Mouse (Mus musculus) liver, embryonic 16.5 days (tissue): ENCODE results near the gene Wdr78. TPM values are rescaled to one million over a fixed set of nuclear protein-coding genes. Genes with fewer than 3 reads are reported as not detected.

ENCODE experiments used
- ATAC-seq: fragments of 200-750 bp; cut with Nextera tagmentation; 2 replicates; pipeline ENCODE4 v1.8.0; 2017; ENCODE audit warnings: low read depth, mild to moderate bottlenecking, moderate number of reproducible peaks, moderate library complexity
- H3K27ac ChIP-seq: fragments of 300-500 bp; sonication (generic); 2 replicates; pipeline ENCODE4 v1.5.1; 2014; ENCODE audit warnings: mild to moderate bottlenecking, low read length
- H3K27me3 ChIP-seq: fragments of 300-500 bp; sonication (generic); 2 replicates; pipeline ENCODE4 v1.6.1; 2014; ENCODE audit warnings: low read depth, low read length, mixed read lengths; ENCODE audit not compliant: control insufficient read depth, insufficient read depth
- H3K36me3 ChIP-seq: fragments of 300-500 bp; sonication (generic); 2 replicates; pipeline ENCODE4 v1.6.1; 2014; ENCODE audit warnings: mild to moderate bottlenecking; ENCODE audit not compliant: control insufficient read depth, insufficient read depth
- H3K4me1 ChIP-seq: fragments of 300-500 bp; sonication (generic); 2 replicates; pipeline ENCODE4 v1.6.1; 2014; ENCODE audit warnings: low read depth, low read length, mixed read lengths; ENCODE audit not compliant: control insufficient read depth
- H3K4me2 ChIP-seq: fragments of 300-500 bp; sonication (generic); 2 replicates; pipeline ENCODE4 v1.6.1; 2014; ENCODE audit warnings: low read depth, low read length, mixed read lengths
- H3K4me3 ChIP-seq: fragments of 300-500 bp; sonication (generic); 2 replicates; pipeline ENCODE4 v1.5.1; 2014; ENCODE audit warnings: low read depth, mild to moderate bottlenecking, low read length
- H3K9ac ChIP-seq: fragments of 300-500 bp; sonication (generic); 2 replicates; pipeline ENCODE4 v1.6.1; 2014; ENCODE audit warnings: low read depth, low read length
- H3K9me3 ChIP-seq: fragments of 300-500 bp; sonication (generic); replicated peaks from 2 replicates; pipeline ENCODE4 v1.6.1; 2016; ENCODE audit warnings: low read length; ENCODE audit not compliant: control insufficient read depth
- WGBS: fragments of 180-500 bp; shearing (Covaris S2); extraction: QIAGEN DNeasy Blood & Tissue Kit; methylation state at CpG from one replicate; pipeline ENCODE4 v1.1.7; 2014; ENCODE audit not compliant: insufficient replicate concordance; 5-methylcytosine and 5-hydroxymethylcytosine counted together
- polyA plus RNA-seq: library from polyadenylated mRNA; unstranded; fragments of >200 nt; fragmentation: Nextera tagmentation; extraction: Ambion mirVana; gene quantifications from 2 replicates; pipeline ENCODE4 v1.2.1, GENCODE M21; 2015

The Wdr78 gene
- polyA plus RNA-seq, 1 experiment from 2014 or later, result 0.31 TPM

DNA sequence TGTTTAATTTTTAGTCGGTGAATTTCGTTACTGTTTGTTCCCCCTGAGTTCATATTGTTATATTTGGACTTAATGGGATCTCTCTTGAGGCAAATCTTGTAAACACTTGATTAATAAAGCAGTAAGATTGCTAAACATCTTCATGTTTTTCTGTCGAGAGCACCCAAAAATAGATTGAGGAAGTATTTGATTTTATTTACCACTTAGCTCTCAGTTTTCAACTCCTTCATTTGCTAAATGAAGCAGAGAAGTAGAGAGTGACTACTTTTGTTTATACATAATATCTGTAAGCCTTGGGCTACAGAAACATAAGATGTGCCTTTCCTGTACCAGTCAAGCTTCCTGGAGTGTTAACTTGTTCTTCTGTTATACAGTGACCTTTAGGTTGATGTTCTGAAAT is 6.0 kb upstream of the Wdr78 start:
- H3K9ac ChIP-seq, result peak overlapping the region; percentile 100
- no peak for ATAC-seq
- H3K27me3 ChIP-seq, result no peaks in the 10 kb centered on the region
- 9% methylated on average over 3 of the region's 3 CpGs for WGBS
- peak overlapping the region; percentile 99 for H3K27ac ChIP-seq
- peaks cover 22% of the 10 kb centered on the region for H3K4me1 ChIP-seq
- peak overlapping the region; percentile 93 for H3K4me2 ChIP-seq
- H3K36me3 ChIP-seq, result no peaks in the 10 kb centered on the region
- peak overlapping the region; percentile 99 for H3K4me3 ChIP-seq
- no peaks in the 10 kb centered on the region for H3K9me3 ChIP-seq

DNA sequence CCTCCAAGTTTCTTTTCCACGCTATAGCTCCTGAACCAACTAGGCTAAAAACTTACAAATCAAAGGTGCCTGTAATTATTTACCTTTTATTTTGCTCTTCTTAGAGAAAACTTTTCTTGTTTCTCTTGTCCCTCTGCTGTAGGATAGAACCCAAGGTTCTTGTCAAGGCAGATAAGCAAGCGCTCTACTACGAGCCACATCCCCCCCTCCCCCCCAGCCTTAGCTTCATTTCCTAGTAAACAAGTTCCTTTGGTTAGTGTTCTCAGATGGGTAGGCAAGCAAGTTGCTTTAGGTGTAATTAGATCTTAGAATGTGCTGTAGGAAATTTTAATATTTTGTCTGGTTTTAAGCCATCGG is 5.7 kb upstream of the Wdr78 start:
- H3K27ac ChIP-seq, result peak overlapping the region; percentile 99
- H3K9me3 ChIP-seq, result no peaks in the 10 kb centered on the region
- H3K4me2 ChIP-seq, result peak overlapping the region; percentile 93
- peak overlapping the region; percentile 99 for H3K4me3 ChIP-seq
- H3K36me3 ChIP-seq, result no peaks in the 10 kb centered on the region
- peak; percentile 61 for ATAC-seq
- H3K4me1 ChIP-seq, result peaks cover 26% of the 10 kb centered on the region
- H3K9ac ChIP-seq, result peak overlapping the region; percentile 100
- no peaks in the 10 kb centered on the region for H3K27me3 ChIP-seq
- 5% methylated on average over 4 of the region's 4 CpGs for WGBS

DNA sequence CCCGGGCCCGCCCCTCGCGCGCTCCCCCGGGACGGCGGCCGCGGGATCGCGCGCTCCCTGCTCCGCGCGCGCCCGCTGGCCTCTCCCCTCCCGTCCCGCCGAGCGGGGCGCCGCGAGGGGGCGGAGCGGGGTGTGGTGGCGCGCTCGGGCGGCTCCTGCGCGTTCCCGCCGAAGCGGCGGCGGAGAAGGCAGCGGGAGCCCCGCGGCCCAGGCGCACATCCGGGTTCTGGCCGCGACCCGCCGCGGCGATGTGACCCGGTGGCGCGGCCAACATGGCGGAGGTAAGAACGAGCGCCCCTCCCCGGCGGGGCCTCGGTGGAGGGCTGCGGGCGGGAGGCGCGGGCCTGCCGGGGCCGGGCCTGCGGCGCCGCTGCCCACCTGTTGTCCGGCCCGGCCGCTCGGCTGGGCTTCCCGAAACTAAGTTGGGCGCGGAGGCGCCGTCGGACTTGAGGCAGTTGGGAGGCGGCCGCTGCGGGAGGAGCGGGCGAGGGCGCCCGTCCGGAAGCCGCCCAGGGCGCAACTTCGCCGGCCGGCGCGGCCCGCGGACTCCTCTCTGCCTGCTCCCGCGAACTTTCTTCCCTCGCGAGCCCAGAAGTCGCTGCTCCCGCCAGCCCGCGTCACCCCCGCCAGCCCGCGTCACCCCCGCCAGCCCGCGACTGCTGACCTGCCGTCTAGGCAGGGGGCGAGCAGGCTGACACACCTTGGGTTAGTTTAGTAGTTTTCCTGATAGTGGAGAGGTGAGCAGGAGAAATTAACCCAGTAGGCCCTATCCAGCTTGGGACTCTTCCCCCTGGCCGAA is 5.1 kb upstream of the Wdr78 start:
- no peaks in the 10 kb centered on the region for H3K36me3 ChIP-seq
- ATAC-seq, result peak; percentile 68
- peak overlapping the region; percentile 100 for H3K9ac ChIP-seq
- H3K4me2 ChIP-seq, result peak overlapping the region; percentile 93
- peak overlapping the region; percentile 99 for H3K4me3 ChIP-seq
- H3K9me3 ChIP-seq, result no peaks in the 10 kb centered on the region
- under 1% methylated on average over 91 of the region's 111 CpGs for WGBS
- H3K27ac ChIP-seq, result peak overlapping the region; percentile 99
- no peaks in the 10 kb centered on the region for H3K27me3 ChIP-seq
- H3K4me1 ChIP-seq, result peaks cover 28% of the 10 kb centered on the region

DNA sequence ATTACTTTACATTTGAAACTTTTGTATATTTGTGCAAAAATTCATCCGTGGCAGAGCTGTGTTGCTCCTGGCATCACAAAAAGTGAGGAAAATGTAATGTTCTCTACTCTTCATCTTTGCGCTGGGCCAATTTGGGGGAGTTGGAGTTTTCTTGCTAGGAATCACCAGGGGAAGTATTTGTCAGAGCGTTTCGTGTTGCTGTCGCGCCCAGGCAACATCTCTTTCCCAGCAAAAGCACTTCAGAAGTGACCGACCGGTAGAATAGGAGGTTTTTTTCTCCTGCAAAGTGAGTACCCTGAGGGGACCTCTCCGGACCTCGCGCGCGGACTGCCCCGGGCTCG is 4.5 kb upstream of the Wdr78 start:
- H3K9me3 ChIP-seq, result no peaks in the 10 kb centered on the region
- peak overlapping the region; percentile 100 for H3K9ac ChIP-seq
- H3K4me2 ChIP-seq, result peak overlapping the region; percentile 93
- H3K27me3 ChIP-seq, result no peaks in the 10 kb centered on the region
- H3K4me1 ChIP-seq, result peaks cover 28% of the 10 kb centered on the region
- no peak for ATAC-seq
- H3K27ac ChIP-seq, result peak overlapping the region; percentile 99
- no peaks in the 10 kb centered on the region for H3K36me3 ChIP-seq
- 2% methylated on average over 15 of the region's 15 CpGs for WGBS
- peak overlapping the region; percentile 99 for H3K4me3 ChIP-seq

GRCm38 (mm10) chr4:103113402-103113801 is 953 bp downstream of the Wdr78 start:
- 8% methylated on average over 11 of the region's 11 CpGs for WGBS
- Histone ChIP-seq H3K4me1 (peaks cover 17% of the 10 kb centered on the region), H3K4me3 (peak overlapping the region; percentile 91), H3K27me3 (no peaks in the 10 kb centered on the region), H3K9ac (peak overlapping the region; percentile 93), H3K4me2 (peak overlapping the region; percentile 94), H3K9me3 (no peaks in the 10 kb centered on the region), H3K27ac (peak overlapping the region; percentile 99), H3K36me3 (no peaks in the 10 kb centered on the region)
- no peak for ATAC-seq

DNA sequence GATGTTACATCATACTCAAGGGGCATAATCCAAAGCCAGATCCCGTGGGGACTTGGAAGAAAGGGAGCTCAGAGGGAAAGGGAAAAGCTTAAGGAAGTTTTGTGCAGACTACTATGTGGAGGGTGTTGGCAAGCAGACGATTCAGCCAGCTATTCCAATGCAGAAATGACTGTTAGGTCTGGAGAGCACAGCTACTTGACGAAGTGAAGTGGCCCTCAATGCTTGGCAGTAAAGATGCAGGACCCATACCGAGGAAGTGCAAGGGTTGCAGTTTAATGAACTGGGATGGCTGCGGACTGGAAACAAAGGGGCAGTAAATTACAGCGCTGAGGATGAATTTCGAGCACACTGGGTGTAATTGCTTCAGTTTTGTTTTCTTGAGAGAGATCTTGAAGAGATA is 1.7 kb downstream of the Wdr78 start:
- H3K4me3 ChIP-seq, result peak overlapping the region; percentile 91; the same call in 1 of the 2 replicates
- no peak overlapping the region for H3K27ac ChIP-seq
- H3K9ac ChIP-seq, result no peak overlapping the region
- 63% methylated on average over 7 of the region's 7 CpGs for WGBS
- H3K4me2 ChIP-seq, result peak overlapping the region; percentile 94
- no peak for ATAC-seq
- no peaks in the 10 kb centered on the region for H3K9me3 ChIP-seq
- no peaks in the 10 kb centered on the region for H3K36me3 ChIP-seq
- H3K4me1 ChIP-seq, result peaks cover 17% of the 10 kb centered on the region
- H3K27me3 ChIP-seq, result no peaks in the 10 kb centered on the region

DNA sequence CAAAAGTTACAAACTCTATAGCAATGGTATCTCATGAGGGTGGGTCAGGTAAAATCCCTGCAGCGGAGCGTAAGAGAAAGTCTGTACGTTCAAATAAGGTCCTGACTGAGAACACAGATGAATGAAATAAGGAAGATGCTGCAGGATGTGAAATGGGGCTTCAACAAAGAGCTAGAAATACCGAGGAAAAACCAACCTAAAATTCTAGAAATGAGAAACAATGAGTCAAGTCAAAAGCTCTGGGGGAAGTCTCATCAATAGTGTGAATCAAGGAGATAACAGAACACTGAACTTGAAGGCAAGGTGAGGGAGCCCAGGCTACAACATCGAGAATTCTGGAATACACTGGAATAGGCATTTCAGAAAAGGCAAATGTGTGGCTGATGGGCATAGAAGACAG is 15.8 kb downstream of the Wdr78 start:
- Histone ChIP-seq H3K4me2 (no peak overlapping the region), H3K4me1 (no peaks in the 10 kb centered on the region), H3K9me3 (no peaks in the 10 kb centered on the region), H3K9ac (no peak overlapping the region), H3K4me3 (no peak overlapping the region), H3K27ac (no peak overlapping the region), H3K36me3 (no peaks in the 10 kb centered on the region), H3K27me3 (no peaks in the 10 kb centered on the region)
- 72% methylated on average over 5 of the region's 5 CpGs for WGBS
- no peak for ATAC-seq

DNA sequence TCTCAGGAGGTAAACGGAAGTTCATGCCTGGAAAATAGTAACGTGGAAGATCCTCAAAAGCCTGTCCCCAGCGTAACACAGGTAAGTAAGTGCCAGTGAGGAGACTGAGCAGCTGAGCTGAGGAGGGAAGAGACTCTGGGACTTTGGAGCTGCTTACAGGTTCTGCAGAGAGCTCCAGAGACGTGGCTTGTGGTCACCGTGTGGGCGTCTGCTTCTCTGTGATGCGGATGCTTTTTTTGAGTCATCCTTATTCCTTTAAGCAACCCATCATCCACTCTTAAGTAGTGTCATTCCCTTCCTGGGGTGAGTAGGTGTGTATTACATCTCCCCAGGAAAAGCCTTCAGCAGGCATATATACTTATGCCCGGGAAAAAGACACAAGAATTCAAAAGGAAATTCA is 18.4 kb downstream of the Wdr78 start:
- H3K36me3 ChIP-seq, result no peaks in the 10 kb centered on the region
- no peaks in the 10 kb centered on the region for H3K27me3 ChIP-seq
- H3K4me2 ChIP-seq, result no peak overlapping the region
- ATAC-seq, result no peak
- H3K9me3 ChIP-seq, result no peaks in the 10 kb centered on the region
- 65% methylated on average over 8 of the region's 8 CpGs for WGBS
- no peak overlapping the region for H3K4me3 ChIP-seq
- no peak overlapping the region for H3K27ac ChIP-seq
- no peaks in the 10 kb centered on the region for H3K4me1 ChIP-seq
- no peak overlapping the region for H3K9ac ChIP-seq

DNA sequence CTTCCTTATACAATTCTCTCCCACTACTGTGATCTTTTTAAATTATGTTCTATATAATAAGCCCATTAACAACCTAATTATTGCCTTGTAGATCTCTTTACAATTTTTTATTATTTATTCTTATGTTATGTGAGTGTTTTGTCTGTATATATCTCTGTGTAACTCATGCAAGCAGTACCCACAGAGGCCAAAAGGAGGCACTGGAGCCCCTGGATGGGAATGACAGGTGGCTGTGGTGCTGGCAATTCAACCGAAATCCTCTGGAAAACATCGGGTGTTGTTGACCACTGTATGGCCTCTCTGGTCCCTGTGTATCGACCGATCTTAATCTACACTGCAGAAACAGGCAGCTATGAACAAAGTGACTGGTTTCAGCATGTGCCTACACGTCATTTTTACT is 29.1 kb downstream of the Wdr78 start:
- Histone ChIP-seq H3K27ac (no peak overlapping the region), H3K9me3 (no peaks in the 10 kb centered on the region), H3K9ac (no peak overlapping the region), H3K27me3 (no peaks in the 10 kb centered on the region), H3K4me2 (no peak overlapping the region), H3K36me3 (no peaks in the 10 kb centered on the region), H3K4me1 (no peaks in the 10 kb centered on the region), H3K4me3 (no peak overlapping the region)
- no peak for ATAC-seq
- 82% methylated on average over 5 of the region's 5 CpGs for WGBS
